Mouse (Mus musculus) thymus, postnatal 4 days (tissue): ENCODE results near the gene Hoxb7.

ENCODE experiments used
- DNase-seq: peaks from one replicate; pipeline ENCODE4 v3.0.0; 2021

Gene Hoxb7

GRCm38 (mm10) chr11:96268031-96268745 is 18.2 kb upstream of the Hoxb7 start:
- no peak for DNase-seq

GRCm38 (mm10) chr11:96269869-96270268 is 16.6 kb upstream of the Hoxb7 start:
- DNase-seq: no peak

- no peak for DNase-seq
Observed at GRCm38 (mm10) chr11:96270996-96271540, 15.4 kb upstream of the Hoxb7 start, which contains the start of gene Hoxb9. TSS of gene Hoxb9 (plus strand) at chr11:96271457.

- DNase-seq: no peak
Observed at GRCm38 (mm10) chr11:96271541-96272011, 14.8 kb upstream of the Hoxb7 start.

GRCm38 (mm10) chr11:96272024-96272921 is 14.2 kb upstream of the Hoxb7 start:
- no peak for DNase-seq

- no peak for DNase-seq
Observed at GRCm38 (mm10) chr11:96274428-96274827, 12.0 kb upstream of the Hoxb7 start.

GRCm38 (mm10) chr11:96275896-96276295 is 10.5 kb upstream of the Hoxb7 start:
- DNase-seq: no peak

GRCm38 (mm10) chr11:96277151-96278044 is 9.0 kb upstream of the Hoxb7 start:
- no peak for DNase-seq

GRCm38 (mm10) chr11:96278324-96278723 is 8.1 kb upstream of the Hoxb7 start:
- no peak for DNase-seq

GRCm38 (mm10) chr11:96278773-96279172 is 7.7 kb upstream of the Hoxb7 start:
- peak; percentile 89 for DNase-seq

GRCm38 (mm10) chr11:96279421-96280233 is 6.8 kb upstream of the Hoxb7 start:
- no peak for DNase-seq

- DNase-seq: no peak
Observed at GRCm38 (mm10) chr11:96280399-96281378, 5.7 kb upstream of the Hoxb7 start.

GRCm38 (mm10) chr11:96281396-96281795 is 5.0 kb upstream of the Hoxb7 start:
- no peak for DNase-seq

- DNase-seq: no peak
Observed at GRCm38 (mm10) chr11:96281855-96282570, 4.4 kb upstream of the Hoxb7 start, which contains the start of gene Hoxb8. TSS of gene Hoxb8 (plus strand) at chr11:96281905.

- no peak for DNase-seq
Observed at GRCm38 (mm10) chr11:96282795-96283430, 3.5 kb upstream of the Hoxb7 start.

- peak; percentile 66 for DNase-seq
Observed at GRCm38 (mm10) chr11:96284041-96284749, 2.2 kb upstream of the Hoxb7 start.

- DNase-seq: no peak
Observed at GRCm38 (mm10) chr11:96284774-96285734, 1.4 kb upstream of the Hoxb7 start.
